Mouse (Mus musculus): ENCODE data around the gene Gm42906.

Gene Gm42906

GRCm38 (mm10) chr5:151348418-151348817 is 79.5 kb downstream of the Gm42906 start:
- POLR2A ChIA-PET = interaction anchor here in 2 of 4 experiments (1.0 to 1.8 kb wide), 2 partner anchors 20 kb away, joined by 3 to 5 read pairs; no protein-coding TSS in a partner anchor
- CTCF ChIA-PET = interaction anchor here in 2 of 4 experiments (0.6 to 1.4 kb wide), 2 partner anchors 339 to 462 kb away, joined by 3 to 11 read pairs; no protein-coding TSS in a partner anchor

GRCm38 (mm10) chr5:151346626-151347025 is 81.3 kb downstream of the Gm42906 start:
- CTCF ChIA-PET = interaction anchor here in 1 of 4 experiments (0.6 kb wide), 1 partner anchor 1194 kb away, joined by 8 read pairs; no protein-coding TSS in a partner anchor
- POLR2A ChIA-PET = interaction anchor here in 1 of 4 experiments (1.6 kb wide), 1 partner anchor 23 kb away, joined by 4 read pairs; no protein-coding TSS in a partner anchor

GRCm38 (mm10) chr5:151344737-151345136 is 83.2 kb downstream of the Gm42906 start:
- ChIA-PET POLR2A (no interaction called here), CTCF (no interaction called here)

- CTCF ChIA-PET = no interaction called here
- POLR2A ChIA-PET = interaction anchor here in 1 of 4 experiments (0.6 kb wide), 1 partner anchor 275 kb away, joined by 3 read pairs; no protein-coding TSS in a partner anchor
Measured at GRCm38 (mm10) chr5:151333686-151334085, 94.3 kb downstream of the Gm42906 start.

- CTCF ChIA-PET = interaction anchor here in 1 of 4 experiments (0.6 kb wide), 1 partner anchor 81 kb away, joined by 3 read pairs; no protein-coding TSS in a partner anchor
- POLR2A ChIA-PET = interaction anchor here in 1 of 4 experiments (0.6 to 0.7 kb wide), 2 partner anchors 274 to 410 kb away, joined by 3 to 4 read pairs; no protein-coding TSS in a partner anchor
Measured at GRCm38 (mm10) chr5:151333191-151333594, 94.8 kb downstream of the Gm42906 start.

GRCm38 (mm10) chr5:151315804-151316597 is 112.0 kb downstream of the Gm42906 start:
- POLR2A ChIA-PET = interaction anchor here in 3 of 4 experiments (0.7 to 1.3 kb wide), 3 partner anchors 52 to 53 kb away, joined by 3 to 4 read pairs (median 4); no protein-coding TSS in a partner anchor
- CTCF ChIA-PET = no interaction called here

- ChIA-PET POLR2A (no interaction called here), CTCF (interaction anchor here in 1 of 4 experiments (1.3 kb wide), 1 partner anchor 386 kb away, joined by 5 read pairs; no protein-coding TSS in a partner anchor)
Measured at GRCm38 (mm10) chr5:151300286-151300685, 127.7 kb downstream of the Gm42906 start.

- POLR2A ChIA-PET = interaction anchor here in 1 of 4 experiments (0.5 to 1.0 kb wide), 2 partner anchors 69 to 234 kb away, joined by 3 to 4 read pairs; no protein-coding TSS in a partner anchor
- CTCF ChIA-PET = interaction anchor here in 1 of 4 experiments (1.3 kb wide), 1 partner anchor 387 kb away, joined by 5 read pairs; no protein-coding TSS in a partner anchor
Measured at GRCm38 (mm10) chr5:151299576-151299975, 128.4 kb downstream of the Gm42906 start.

GRCm38 (mm10) chr5:151298371-151298770 is 129.6 kb downstream of the Gm42906 start:
- CTCF ChIA-PET = no interaction called here
- POLR2A ChIA-PET = no interaction called here

GRCm38 (mm10) chr5:151296244-151296643 is 131.7 kb downstream of the Gm42906 start:
- ChIA-PET CTCF (no interaction called here), POLR2A (no interaction called here)

GRCm38 (mm10) chr5:151293591-151293990 is 134.4 kb downstream of the Gm42906 start:
- CTCF ChIA-PET = no interaction called here
- POLR2A ChIA-PET = no interaction called here

- POLR2A ChIA-PET = interaction anchor here in 2 of 4 experiments (0.6 to 0.9 kb wide), 4 partner anchors 76 to 1019 kb away, joined by 3 to 4 read pairs (median 3); no protein-coding TSS in a partner anchor
Measured at GRCm38 (mm10) chr5:151292310-151292709, 135.7 kb downstream of the Gm42906 start.

GRCm38 (mm10) chr5:151286331-151286730 is 141.6 kb downstream of the Gm42906 start:
- ChIA-PET CTCF (no interaction called here), POLR2A (no interaction called here)

More at GRCm38 (mm10) chr5:151292310-151292709, 135.7 kb downstream of the Gm42906 start:
- CTCF ChIA-PET = interaction anchor here (0.6 to 1.3 kb wide), 9 partner anchors 29 to 924 kb away, joined by 3 to 6 read pairs (median 3); partner anchors contain the start of gene Pds5b (in 1 of the 4)

- ChIA-PET CTCF (no interaction called here), POLR2A (interaction anchor here in 1 of 4 experiments (0.7 kb wide), 1 partner anchor 8 kb away, joined by 4 read pairs; no protein-coding TSS in a partner anchor)
Measured at GRCm38 (mm10) chr5:151279531-151279930, 148.4 kb downstream of the Gm42906 start.

- POLR2A ChIA-PET = no interaction called here
- CTCF ChIA-PET = no interaction called here
Measured at GRCm38 (mm10) chr5:151277927-151278326, 150.0 kb downstream of the Gm42906 start.

GRCm38 (mm10) chr5:151275986-151276385 is 152.0 kb downstream of the Gm42906 start:
- POLR2A ChIA-PET = interaction anchor here in 1 of 4 experiments (0.8 kb wide), 1 partner anchor 235 kb away, joined by 4 read pairs; no protein-coding TSS in a partner anchor
- CTCF ChIA-PET = interaction anchor here in 1 of 4 experiments (0.6 kb wide), 1 partner anchor 1435 kb away, joined by 3 read pairs; no protein-coding TSS in a partner anchor

- POLR2A ChIA-PET = no interaction called here
- CTCF ChIA-PET = no interaction called here
Measured at GRCm38 (mm10) chr5:151274265-151274664, 153.7 kb downstream of the Gm42906 start.

GRCm38 (mm10) chr5:151270815-151271214 is 157.1 kb downstream of the Gm42906 start:
- CTCF ChIA-PET = no interaction called here
- POLR2A ChIA-PET = no interaction called here

GRCm38 (mm10) chr5:151266896-151267634 is 160.9 kb downstream of the Gm42906 start:
- CTCF ChIA-PET = no interaction called here
- POLR2A ChIA-PET = no interaction called here
